Mouse (Mus musculus) CH12.LX (cell line): ENCODE data around the gene Snrpd2.

Source experiments
- CTCF ChIP-seq, 2 experiments: IDR thresholded peaks in 1 of 2; conservative IDR thresholded peaks in 1 of 2; 2 replicates each; pipeline ENCODE4 v1.5.1; 2011 to 2012; ENCODE audit warnings: low read depth in 2 of 2, low read length in 2 of 2, improper control_type of control experiment in 1 of 2, inconsistent platforms in 1 of 2, mild to moderate bottlenecking in 1 of 2, moderate library complexity in 1 of 2
- E2F4 ChIP-seq: IDR thresholded peaks from 2 replicates; pipeline ENCODE4 v1.6.1; 2011; ENCODE audit warnings: low read depth, low read length, improper control_type of control experiment; ENCODE audit not compliant: insufficient replicate concordance
- MAFK ChIP-seq: IDR thresholded peaks from 2 replicates; pipeline ENCODE4 v1.6.1; 2011; ENCODE audit warnings: low read length, improper control_type of control experiment; ENCODE audit not compliant: insufficient replicate concordance
- MAX ChIP-seq: IDR thresholded peaks from 2 replicates; pipeline ENCODE4 v1.6.1; 2011; ENCODE audit warnings: low read length, improper control_type of control experiment
- POLR2A ChIP-seq: IDR thresholded peaks from 2 replicates; pipeline ENCODE4 v1.6.1; 2011; ENCODE audit warnings: low read depth, mild to moderate bottlenecking, improper control_type of control experiment, low read length
- RAD21 ChIP-seq: IDR thresholded peaks from 2 replicates; pipeline ENCODE4 v1.6.1; 2011; ENCODE audit warnings: low read depth, mild to moderate bottlenecking, low read length, improper control_type of control experiment, moderate library complexity
- RCOR1 ChIP-seq: conservative IDR thresholded peaks from 2 replicates; pipeline ENCODE4 v1.6.1; 2012; ENCODE audit warnings: low read depth, mild to moderate bottlenecking, inconsistent platforms, low read length, improper control_type of control experiment
- USF1 ChIP-seq: IDR thresholded peaks from 2 replicates; pipeline ENCODE4 v1.6.1; 2014; ENCODE audit warnings: low read depth, mild to moderate bottlenecking, inconsistent platforms, low read length, improper control_type of control experiment

DNA sequence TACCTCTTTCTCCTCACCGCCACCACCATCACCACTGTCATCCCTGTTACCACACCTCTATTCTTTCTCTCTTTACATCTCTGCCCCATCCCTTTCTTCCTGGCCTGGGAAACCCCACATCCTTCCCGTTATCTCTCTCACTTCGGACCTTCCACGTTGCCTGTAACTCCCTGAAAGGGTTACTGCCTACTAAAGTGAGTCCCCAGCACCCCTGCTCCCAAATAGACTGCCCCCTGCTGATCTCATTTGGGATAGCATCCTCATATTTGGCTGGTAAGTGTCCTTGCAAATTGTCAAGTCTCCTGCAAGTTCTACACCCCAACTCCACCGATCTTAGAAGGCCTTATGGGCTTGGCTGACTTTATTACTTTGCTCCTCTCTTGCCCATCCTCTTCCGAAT lies 47.2 kb downstream of the Snrpd2 start:
- no peak for TF ChIP-seq MAX
- TF ChIP-seq RCOR1 = no peak
- peak; percentile 51 to 68; a peak in 3 of 4 replicates for TF ChIP-seq CTCF (conservative IDR thresholded peaks at IDR 0.05 in 1 of 2, IDR thresholded peaks at IDR 0.05 in 1 of 2; ENCODE audit: low read depth in 2 of 2, low read length in 2 of 2)
- 0 out of 2 replicates have a peak, but pooled peaks have one; percentile 3 for TF ChIP-seq RAD21
- TF ChIP-seq POLR2A = no peak
- TF ChIP-seq USF1 = no peak
- TF ChIP-seq E2F4 = no peak
- TF ChIP-seq MAFK = no peak
